ENCODE assay signal across 20 mouse cellular contexts in genomic region chr9:50664826-50665225, GRCm38 (mm10). TPM values are rescaled to one million over a fixed set of nuclear protein-coding genes. Genes with fewer than 3 reads are reported as not detected.
DNase-seq lines count a peak whose midpoint lies in the region; ATAC-seq and TF ChIP-seq lines count a peak whose summit lies in the region.
"Had no signal": no experiment of that assay in that cellular context is flagged by ENCODE, and none has a peak within 500 bp of the region (broad histone marks: within the 10 kb centered on the region; RNA-seq: fewer than 3 reads in every experiment).

No protein-coding gene starts in this region.

- H3K4me3 ChIP-seq in heart, postnatal 0 days (ENCODE audit: low read depth, low read length): no peak overlapping the region
- no peak overlapping the region for H3K4me3 ChIP-seq in heart, adult 2 months
- H3K4me3 ChIP-seq: embryonic facial prominence, embryonic 12.5 days; heart, embryonic 10.5 days; hindbrain, embryonic 12.5 days had no signal

- intact Hi-C loops in heart, adult 2 months (cut with DNase I): loop anchor here (10.0 kb wide), 1 partner anchor 140 kb away; the partner anchor contains the start of gene Pts
- intact Hi-C loops in left cerebral cortex, postnatal 14 days (cut with DNase I): no loop called here

- H3K9ac ChIP-seq in heart, postnatal 0 days (replicated peaks; ENCODE audit: low read depth, low read length): no peak overlapping the region
- no peak overlapping the region for H3K9ac ChIP-seq in heart, adult 2 months (ENCODE audit: low read depth, low read length)
- H3K9ac ChIP-seq: embryonic facial prominence, embryonic 12.5 days; hindbrain, embryonic 12.5 days had no signal

- DNase-seq in heart, postnatal 0 days (ENCODE audit: low spot score): no peak
- DNase-seq in heart, adult 2 months: no peak
- peak; percentile 35 for DNase-seq in brain, adult 2 months (ENCODE audit: low read depth, low spot score)
- DNase-seq in brain, embryonic 14.5 days (ENCODE audit: low read depth): peak; percentile 1
- DNase-seq in layer of hippocampus, adult 9-11 months: peak; percentile 64
- no peak for DNase-seq in left cerebral cortex, postnatal 14 days (ENCODE audit: low spot score in 2 of 2)
- no peak for DNase-seq in kidney, postnatal 36 days
- DNase-seq: adrenal gland, adult 2 months; adrenal gland, postnatal 25 days; cerebellum, adult 11-12 months; cerebellum, adult 9-10 months; cerebellum, postnatal 25 days; gastrocnemius, postnatal 14 days; heart, postnatal 4 days had no signal

- whole genome bisulfite sequencing in heart, postnatal 0 days: 51% methylated on average over 5 of the region's 5 CpGs
- 66% methylated on average over 5 of the region's 5 CpGs for WGBS in heart, adult 2 months

- no peaks in the 10 kb centered on the region for H3K4me1 ChIP-seq in heart, postnatal 0 days (ENCODE audit: control insufficient read depth, insufficient read depth)
- H3K4me1 ChIP-seq in heart, adult 2 months (ENCODE audit: control insufficient read depth, insufficient read depth, low read length): peaks cover 2% of the 10 kb centered on the region
- H3K4me1 ChIP-seq: heart, embryonic 10.5 days had no signal

- H3K27me3 ChIP-seq in heart, postnatal 0 days (ENCODE audit: control insufficient read depth, insufficient read depth, low read length): no peaks in the 10 kb centered on the region
- no peaks in the 10 kb centered on the region for H3K27me3 ChIP-seq in heart, adult 2 months (ENCODE audit: control insufficient read depth, insufficient read depth, low read length)
- H3K27me3 ChIP-seq: embryonic facial prominence, embryonic 12.5 days; hindbrain, embryonic 12.5 days had no signal

- ATAC-seq in heart, postnatal 0 days (ENCODE audit: insufficient read depth, low read depth): no peak
- ATAC-seq in granulocyte monocyte progenitor cell, adult 5-6 weeks (replicated peaks; ENCODE audit: poor library complexity, severe bottlenecking): no peak
- ATAC-seq: forebrain, embryonic 16.5 days; hindbrain, embryonic 16.5 days had no signal

- H3K4me2 ChIP-seq in heart, postnatal 0 days (ENCODE audit: low read depth, low read length): no peak overlapping the region
- H3K4me2 ChIP-seq: embryonic facial prominence, embryonic 12.5 days; hindbrain, embryonic 12.5 days had no signal

- TF ChIP-seq POLR2A in heart, adult 2 months (IDR thresholded peaks at IDR 0.05; ENCODE audit: insufficient read depth, low read depth, low read length): no peak
- TF ChIP-seq POLR2A in brain, embryonic 14.5 days (IDR thresholded peaks at IDR 0.05; ENCODE audit: borderline replicate concordance, extremely low read depth, insufficient read depth, insufficient read length, poor library complexity, severe bottlenecking): no peak

- TF ChIP-seq CTCF in heart, postnatal 0 days (IDR thresholded peaks at IDR 0.05; ENCODE audit: low read depth): no peak
- TF ChIP-seq CTCF in heart, adult 2 months (IDR thresholded peaks at IDR 0.05): no peak
- no peak for TF ChIP-seq CTCF in brain, embryonic 14.5 days (IDR thresholded peaks at IDR 0.05; ENCODE audit: borderline replicate concordance, extremely low read depth, insufficient read depth, insufficient read length)

- peak overlapping the region; percentile 34; the same call in 1 of the 2 replicates for H3K27ac ChIP-seq in heart, postnatal 0 days (ENCODE audit: low read depth)
- H3K27ac ChIP-seq in heart, adult 2 months: no peak overlapping the region
- H3K27ac ChIP-seq: embryonic facial prominence, embryonic 12.5 days; heart, embryonic 10.5 days; hindbrain, embryonic 12.5 days had no signal

- TF ChIP-seq EP300 in heart, postnatal 0 days (IDR thresholded peaks at IDR 0.05; ENCODE audit: low read depth): no peak
- no peak for TF ChIP-seq EP300 in heart, adult 2 months (IDR thresholded peaks at IDR 0.05; ENCODE audit: insufficient read depth, low read depth, low read length)

- no peaks in the 10 kb centered on the region for H3K36me3 ChIP-seq in heart, postnatal 0 days (replicated peaks; ENCODE audit: control insufficient read depth, insufficient read depth, low read length)
- no peaks in the 10 kb centered on the region for H3K36me3 ChIP-seq in heart, adult 2 months (ENCODE audit: control insufficient read depth, insufficient read depth, low read length)

- H3K79me2 ChIP-seq in heart, adult 2 months (replicated peaks; ENCODE audit: control insufficient read depth, insufficient read depth, low read length): no peaks in the 10 kb centered on the region

- H3K9me3 ChIP-seq in heart, postnatal 0 days (replicated peaks; ENCODE audit: control insufficient read depth, low read length): no peaks in the 10 kb centered on the region
- H3K9me3 ChIP-seq: embryonic facial prominence, embryonic 12.5 days; heart, embryonic 10.5 days; hindbrain, embryonic 12.5 days had no signal

RNA-seq across cellular contexts. Expression of gene Dlat, which starts 5.2 kb away (rescaled TPM):
- total RNA-seq in heart, postnatal 0 days (2014; rRNA removed; ENCODE audit: low replicate concordance): 155 and 215 TPM in 2 replicates
- 203 and 204 TPM in 2 replicates for polyA plus RNA-seq in heart, postnatal 0 days (2015; fragmentation: Nextera tagmentation; extraction: Ambion mirVana)
- total RNA-seq in heart, adult 2 months (2021): 100 to 1,000 TPM; 364 to 415 TPM
- 175 and 243 TPM in 2 replicates for polyA plus RNA-seq in heart, adult 2 months (2012; rRNA removed)
- polyA plus RNA-seq in brain, embryonic 14.5 days (2012; rRNA removed): 25.4 and 32.9 TPM in 2 replicates
- 100 to 1,000 TPM; 128 to 134 TPM for total RNA-seq in left cerebral cortex, postnatal 14 days (2021)
- 33.9 and 61.3 TPM in 2 replicates for total RNA-seq in granulocyte monocyte progenitor cell, adult 5-6 weeks (2014; fragmentation: Nextera tagmentation)
- total RNA-seq in granulocyte monocyte progenitor cell, adult 5-6 weeks (2017): 30.4 and 48.5 TPM in 2 replicates

RNA-seq across cellular contexts. Expression of gene Nkapd1, which starts 47.6 kb away (rescaled TPM):
- total RNA-seq in heart, postnatal 0 days (2014; rRNA removed; ENCODE audit: low replicate concordance): 10.0 and 14.5 TPM in 2 replicates
- polyA plus RNA-seq in heart, postnatal 0 days (2015; fragmentation: Nextera tagmentation; extraction: Ambion mirVana): 13.4 and 14.3 TPM in 2 replicates
- total RNA-seq in heart, adult 2 months (2021): 10 to 100 TPM; 11.9 to 13.2 TPM
- 3.1 and 4.6 TPM in 2 replicates for polyA plus RNA-seq in heart, adult 2 months (2012; rRNA removed)
- 18.4 and 21.5 TPM in 2 replicates for polyA plus RNA-seq in brain, embryonic 14.5 days (2012; rRNA removed)
- 10 to 100 TPM; 29.2 to 30.0 TPM for total RNA-seq in left cerebral cortex, postnatal 14 days (2021)
- 26.3 and 29.6 TPM in 2 replicates for total RNA-seq in granulocyte monocyte progenitor cell, adult 5-6 weeks (2014; fragmentation: Nextera tagmentation)
- total RNA-seq in granulocyte monocyte progenitor cell, adult 5-6 weeks (2017): 36.4 and 43.9 TPM in 2 replicates

RNA-seq across cellular contexts. Expression of gene Pih1d2, which starts 47.7 kb away (rescaled TPM):
- total RNA-seq in heart, postnatal 0 days (2014; rRNA removed; ENCODE audit: low replicate concordance): 0.27 TPM in 1 of 2 replicates, not detected in the other
- 1.2 and 1.5 TPM in 2 replicates for polyA plus RNA-seq in heart, postnatal 0 days (2015; fragmentation: Nextera tagmentation; extraction: Ambion mirVana)
- under 1 TPM in 1 of 2 experiments, not detected in 1; 0.31 TPM for total RNA-seq in heart, adult 2 months (2021)
- polyA plus RNA-seq in heart, adult 2 months (2012; rRNA removed): 0.50 and 0.66 TPM in 2 replicates
- 4.6 and 5.1 TPM in 2 replicates for polyA plus RNA-seq in brain, embryonic 14.5 days (2012; rRNA removed)
- 1 to 10 TPM; 2.1 to 3.2 TPM for total RNA-seq in left cerebral cortex, postnatal 14 days (2021)
- total RNA-seq in granulocyte monocyte progenitor cell, adult 5-6 weeks (2014; fragmentation: Nextera tagmentation): 0.41 and 1.5 TPM in 2 replicates
- 0.41 and 7.5 TPM in 2 replicates for total RNA-seq in granulocyte monocyte progenitor cell, adult 5-6 weeks (2017)

Comparison
In these comparisons a context has a peak if more than half of its experiments do, and no peak if none do; other contexts are left out.
1. DNase-seq: peak in brain, adult 2 months (single experiment), brain, embryonic 14.5 days (single experiment) and layer of hippocampus, adult 9-11 months (single experiment); none in heart, postnatal 0 days (single experiment), heart, adult 2 months (0 of 2), left cerebral cortex, postnatal 14 days (0 of 2) and kidney, postnatal 36 days (0 of 2).